Mouse (Mus musculus) heart, adult 2 months (tissue): Measurements from ENCODE around the gene Emc8. TPM values are rescaled to one million over a fixed set of nuclear protein-coding genes. Genes with fewer than 3 reads are reported as not detected.

Experiments
- DNase-seq, 2 experiments: peaks; one replicate each; pipeline ENCODE4 v3.0.0; 2021
- H3K27ac ChIP-seq: fragments of 200-600 bp; 2 replicates; pipeline ENCODE4 v1.8.1; 2022
- H3K27me3 ChIP-seq: fragments of 200-500 bp; 2 replicates; pipeline ENCODE4 v1.6.1; 2012; ENCODE audit warnings: mild to moderate bottlenecking, low read length, inconsistent platforms, mixed read lengths; ENCODE audit not compliant: control insufficient read depth, insufficient read depth
- H3K36me3 ChIP-seq: fragments of 200-500 bp; 2 replicates; pipeline ENCODE4 v1.6.1; 2012; ENCODE audit warnings: low read length, inconsistent platforms; ENCODE audit not compliant: control insufficient read depth, insufficient read depth
- H3K4me1 ChIP-seq: fragments of 200-500 bp; 2 replicates; pipeline ENCODE4 v1.6.1; 2011; ENCODE audit warnings: low read length; ENCODE audit not compliant: control insufficient read depth, insufficient read depth
- H3K4me3 ChIP-seq: fragments of 200-600 bp; 2 replicates; pipeline ENCODE4 v1.8.1; 2022
- H3K79me2 ChIP-seq: fragments of 200-500 bp; replicated peaks from 2 replicates; pipeline ENCODE4 v1.6.1; 2012; ENCODE audit warnings: mild to moderate bottlenecking, inconsistent platforms, low read length, moderate library complexity, mixed read lengths; ENCODE audit not compliant: control insufficient read depth, insufficient read depth
- H3K9ac ChIP-seq: fragments of 200-500 bp; 2 replicates; pipeline ENCODE4 v1.6.1; 2012; ENCODE audit warnings: low read depth, mild to moderate bottlenecking, control low read depth, inconsistent platforms, low read length, mixed read lengths
- CTCF ChIP-seq: fragments of 200-600 bp; IDR thresholded peaks from 2 replicates; pipeline ENCODE4 v1.8.1; 2022; ENCODE audit warnings: antibody characterized with exemption, mild to moderate bottlenecking, moderate library complexity
- EP300 ChIP-seq: fragments of 200-500 bp; IDR thresholded peaks from 2 replicates; pipeline ENCODE4 v1.6.1; 2011; ENCODE audit warnings: low read depth, low read length, control low read depth; ENCODE audit not compliant: insufficient read depth
- POLR2A ChIP-seq: fragments of 200-500 bp; IDR thresholded peaks from 2 replicates; pipeline ENCODE4 v1.6.1; 2011; ENCODE audit warnings: mild to moderate bottlenecking, low read depth, low read length, control low read depth; ENCODE audit not compliant: insufficient read depth
- WGBS: fragments of 180-500 bp; shearing (Covaris S2); methylation state at CpG from one replicate; pipeline ENCODE4 v1.1.7; 2018; 5-methylcytosine and 5-hydroxymethylcytosine counted together
- intact Hi-C: fragments of 180-260 bp; cut with DNase I; formaldehyde crosslinking; loops from one replicate; pipeline ENCODE4 v1.15.1; 2025
- polyA plus RNA-seq: library from polyadenylated mRNA; depleted of rRNA; stranded (reverse); fragments of >200 nt; gene quantifications from 2 replicates; pipeline ENCODE4 v1.2.3, GENCODE M21; 2012
- total RNA-seq, 2 experiments: library from RNA; stranded (reverse); gene quantifications; 2 replicates each; pipeline ENCODE4 v1.2.3; 2021

Emc8 gene
- total and polyA plus RNA-seq, 3 experiments: 36.9 to 46.3 (median 42.2) TPM

DNA sequence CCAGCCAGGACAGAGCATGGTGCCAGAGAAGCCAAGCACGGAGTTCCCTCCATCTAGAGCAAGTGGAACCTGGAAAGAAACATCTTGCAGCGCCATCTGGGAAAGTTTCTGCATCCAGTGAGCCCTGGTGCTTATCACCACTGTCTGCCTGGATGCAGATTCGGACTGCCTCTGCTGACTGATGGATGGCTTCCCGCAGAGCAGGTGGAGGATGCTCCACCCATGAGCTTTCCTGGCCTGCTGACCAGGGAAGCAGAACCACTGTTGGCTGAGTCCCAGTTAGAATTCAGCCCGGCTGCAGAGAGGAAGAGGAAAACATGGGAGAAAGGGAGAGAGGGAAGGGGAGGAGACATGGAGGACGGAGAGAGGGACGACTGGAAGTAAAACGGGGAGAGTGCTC lies 19.4 kb upstream of the Emc8 start:
- H3K4me1 ChIP-seq: peaks cover 1% of the 10 kb centered on the region; the same call in 1 of the 2 replicates
- TF ChIP-seq POLR2A (no peak), CTCF (no peak), EP300 (no peak)
- intact Hi-C loops: no loop called here
- WGBS: 40% methylated on average over 8 of the region's 8 CpGs
- H3K79me2 ChIP-seq: no peaks in the 10 kb centered on the region
- H3K36me3 ChIP-seq: no peaks in the 10 kb centered on the region
- H3K27ac ChIP-seq: no peak overlapping the region
- H3K27me3 ChIP-seq: no peaks in the 10 kb centered on the region
- no peak overlapping the region for H3K9ac ChIP-seq
- DNase-seq: peak; percentile 68 to 76
- H3K4me3 ChIP-seq: no peak overlapping the region

DNA sequence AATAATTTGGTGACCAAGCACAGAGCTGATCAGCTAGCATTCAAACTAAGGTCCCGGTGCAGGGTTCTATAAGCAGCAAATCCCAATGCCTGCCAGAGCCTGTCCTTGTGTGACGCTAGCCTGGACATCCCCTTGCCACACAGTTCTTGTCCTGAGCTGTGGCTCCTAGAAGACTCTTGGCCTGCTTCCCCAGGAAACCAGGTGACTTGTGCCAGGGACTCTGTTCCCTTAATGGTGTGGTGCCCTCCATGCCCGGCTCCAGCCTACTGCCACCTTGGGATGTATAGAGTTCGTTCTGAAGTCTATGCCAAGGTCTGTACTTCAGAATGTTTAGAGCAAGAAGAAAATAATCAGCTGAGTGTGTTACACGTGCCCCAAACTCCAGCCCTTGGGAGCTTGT lies 18.2 kb upstream of the Emc8 start:
- H3K79me2 ChIP-seq: no peaks in the 10 kb centered on the region
- no peak for TF ChIP-seq EP300
- no peak for TF ChIP-seq POLR2A
- no peak for TF ChIP-seq CTCF
- no peak overlapping the region for H3K27ac ChIP-seq
- peaks cover 1% of the 10 kb centered on the region; the same call in 1 of the 2 replicates for H3K4me1 ChIP-seq
- no peaks in the 10 kb centered on the region for H3K27me3 ChIP-seq
- no peak for DNase-seq
- H3K36me3 ChIP-seq: no peaks in the 10 kb centered on the region
- no peak overlapping the region for H3K4me3 ChIP-seq
- 86% methylated on average over 5 of the region's 5 CpGs for WGBS
- intact Hi-C loops: no loop called here
- no peak overlapping the region for H3K9ac ChIP-seq

DNA sequence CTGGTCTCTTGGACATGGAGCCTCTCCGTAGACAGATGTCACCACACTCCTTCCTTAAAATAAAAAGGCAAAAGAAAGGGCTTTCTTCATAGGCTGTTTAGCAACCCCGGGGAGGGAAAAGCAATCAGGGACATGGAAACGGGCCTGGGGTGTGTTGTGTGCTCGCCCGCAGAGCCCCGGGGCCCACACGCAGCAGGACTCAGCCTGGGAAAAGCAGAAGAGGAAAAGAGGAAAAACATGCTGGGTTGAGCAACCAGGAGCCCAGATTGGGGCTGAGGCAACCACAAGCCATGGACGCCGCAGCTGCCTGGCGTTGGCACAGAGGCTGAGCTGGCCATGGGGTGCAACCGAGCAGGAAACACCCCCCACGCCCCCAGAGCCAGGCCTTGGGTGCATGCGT lies 17.7 kb upstream of the Emc8 start:
- H3K4me1 ChIP-seq: peaks cover 1% of the 10 kb centered on the region; the same call in 1 of the 2 replicates
- no peak overlapping the region for H3K4me3 ChIP-seq
- no peaks in the 10 kb centered on the region for H3K27me3 ChIP-seq
- WGBS: 76% methylated on average over 13 of the region's 13 CpGs
- H3K79me2 ChIP-seq: no peaks in the 10 kb centered on the region
- H3K9ac ChIP-seq: no peak overlapping the region
- DNase-seq: peak; percentile 63 to 80
- intact Hi-C loops: no loop called here
- no peak for TF ChIP-seq POLR2A
- TF ChIP-seq CTCF: no peak
- no peak for TF ChIP-seq EP300
- H3K27ac ChIP-seq: peak overlapping the region; percentile 68
- no peaks in the 10 kb centered on the region for H3K36me3 ChIP-seq

DNA sequence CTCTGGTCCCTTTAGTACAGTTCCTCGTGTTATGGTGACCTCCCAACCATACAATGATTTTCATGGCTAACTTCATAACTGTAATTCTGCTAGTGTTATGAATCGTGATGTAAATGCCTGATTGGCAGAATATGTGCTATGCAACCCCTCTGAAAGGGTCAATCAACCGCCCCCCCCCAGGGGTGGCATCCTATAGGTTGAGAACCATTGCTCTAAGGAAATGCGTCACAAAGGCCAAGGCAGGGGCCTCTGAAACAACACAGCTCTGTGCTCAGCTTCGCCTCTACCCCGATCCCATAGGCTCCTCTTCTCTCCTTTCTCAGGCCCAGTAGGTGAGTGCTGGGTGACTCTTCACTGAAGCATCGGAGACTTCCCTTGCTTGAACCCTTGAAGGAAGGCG lies 17.2 kb upstream of the Emc8 start:
- H3K9ac ChIP-seq: no peak overlapping the region
- no peak for DNase-seq
- WGBS: 75% methylated on average over 8 of the region's 8 CpGs

DNA sequence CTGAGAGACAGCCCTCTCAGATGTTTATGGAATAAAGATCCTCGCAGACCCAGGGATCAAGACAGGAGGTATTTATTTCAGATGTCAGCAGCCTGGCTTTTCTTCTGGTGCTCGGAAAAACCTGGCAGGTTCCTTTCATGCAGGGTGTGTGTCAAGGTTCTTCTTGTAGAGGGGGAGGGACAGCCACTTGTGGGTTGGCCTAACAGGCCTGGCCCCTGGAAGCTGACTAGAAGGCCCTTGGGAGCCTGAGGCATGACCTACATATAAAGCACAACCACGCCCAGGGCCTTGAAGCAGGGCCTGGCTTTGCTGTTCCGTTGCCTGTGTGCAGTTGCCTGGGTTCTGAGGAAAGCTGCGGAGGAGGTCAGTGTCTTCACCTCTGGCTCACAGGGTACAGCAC lies 16.7 kb upstream of the Emc8 start:
- TF ChIP-seq CTCF (no peak), EP300 (no peak), POLR2A (peak; percentile 36; the same call in 1 of the 2 replicates)
- Histone ChIP-seq H3K4me1 (peaks cover 1% of the 10 kb centered on the region; the same call in 1 of the 2 replicates), H3K4me3 (no peak overlapping the region), H3K79me2 (no peaks in the 10 kb centered on the region), H3K27ac (peak overlapping the region; percentile 68), H3K36me3 (no peaks in the 10 kb centered on the region), H3K9ac (no peak overlapping the region), H3K27me3 (no peaks in the 10 kb centered on the region)
- peak; percentile 68 to 79 for DNase-seq
- 67% methylated on average over 5 of the region's 5 CpGs for WGBS
- intact Hi-C loops: no loop called here

More for the DNA sequence above, 17.2 kb upstream of the Emc8 start:
- H3K4me1 ChIP-seq: peaks cover 1% of the 10 kb centered on the region; the same call in 1 of the 2 replicates
- no peak for TF ChIP-seq POLR2A
- no peak for TF ChIP-seq EP300
- TF ChIP-seq CTCF: no peak
- no peak overlapping the region for H3K4me3 ChIP-seq
- peak overlapping the region; percentile 68 for H3K27ac ChIP-seq
- H3K36me3 ChIP-seq: no peaks in the 10 kb centered on the region
- intact Hi-C loops: no loop called here
- H3K27me3 ChIP-seq: no peaks in the 10 kb centered on the region
- H3K79me2 ChIP-seq: no peaks in the 10 kb centered on the region

DNA sequence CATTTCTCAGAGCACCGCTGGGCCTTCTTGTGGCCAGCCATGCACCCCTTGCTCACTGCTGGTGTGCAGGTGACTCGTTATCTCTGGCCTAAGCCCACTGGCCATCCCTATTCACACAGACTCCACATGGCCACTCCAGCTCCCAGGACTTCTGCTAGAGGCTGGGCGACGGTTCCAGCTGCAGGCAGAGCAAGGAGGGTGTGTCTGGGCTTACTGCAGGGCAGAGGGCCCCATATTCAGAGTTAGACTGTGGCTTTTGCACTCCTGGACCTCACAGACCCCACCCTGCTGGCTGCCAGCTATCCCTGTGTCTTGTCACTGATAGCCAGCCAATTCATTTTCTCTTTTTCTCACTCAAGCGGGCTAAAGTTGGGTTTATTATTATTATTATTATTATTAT lies 15.7 kb upstream of the Emc8 start:
- Histone ChIP-seq H3K27me3 (no peaks in the 10 kb centered on the region), H3K4me1 (peaks cover 1% of the 10 kb centered on the region; the same call in 1 of the 2 replicates), H3K9ac (no peak overlapping the region), H3K79me2 (no peaks in the 10 kb centered on the region), H3K27ac (no peak overlapping the region), H3K4me3 (no peak overlapping the region), H3K36me3 (no peaks in the 10 kb centered on the region)
- no peak for TF ChIP-seq CTCF
- TF ChIP-seq EP300: no peak
- TF ChIP-seq POLR2A: no peak
- 79% methylated on average over 5 of the region's 5 CpGs for WGBS
- intact Hi-C loops: no loop called here
- no peak for DNase-seq
